Mouse (Mus musculus) right cerebral cortex, adult 2 months (tissue): ENCODE measurements around the gene Fam160a1.
A peak's percentile ranks its signal among the peaks of the same experiment; 100 is the strongest.

Experiments used
- DNase-seq, 2 experiments: peaks; one replicate each; pipeline ENCODE4 v3.0.0; 2021 to 2022; ENCODE audit warnings: low spot score in 2 of 2

Fam160a1 gene

GRCm38 (mm10) chr3:85827815-85828214 is 10.7 kb upstream of the Fam160a1 start:
- no peak for DNase-seq

GRCm38 (mm10) chr3:85827283-85827682 is 10.2 kb upstream of the Fam160a1 start:
- no peak for DNase-seq

DNA sequence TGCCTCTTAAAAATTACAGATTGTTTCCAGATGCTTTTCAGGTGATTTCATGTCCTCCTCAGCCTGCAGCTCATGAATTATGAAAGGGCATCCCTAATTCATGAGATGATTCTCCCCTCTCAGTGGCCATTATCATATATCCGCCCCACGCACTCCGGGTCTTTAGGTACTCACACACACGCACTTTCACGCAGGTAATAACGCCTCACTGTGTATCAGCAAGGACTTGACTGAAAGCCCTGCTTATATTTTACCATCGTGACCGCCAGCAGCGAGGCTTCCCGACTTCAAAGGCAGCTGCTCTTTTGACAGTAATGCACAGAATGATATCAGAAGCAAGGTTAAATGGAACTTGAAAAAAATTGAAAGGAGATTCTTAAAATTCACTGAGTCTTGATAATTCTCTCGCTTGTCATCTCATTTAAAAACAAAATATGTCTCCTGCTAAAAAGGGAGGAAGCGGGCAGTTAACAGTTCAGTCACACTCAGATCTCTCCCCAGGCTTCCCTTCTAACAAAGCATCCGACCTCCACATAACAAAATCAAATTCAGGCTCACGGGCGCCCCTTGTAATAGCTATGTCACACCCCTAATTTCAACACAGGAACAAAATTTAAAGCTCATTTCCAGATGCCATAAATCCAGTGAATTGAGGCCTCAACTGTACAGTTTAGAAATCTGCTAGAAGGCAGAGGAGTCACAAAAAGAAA is 3.9 kb upstream of the Fam160a1 start:
- no peak for DNase-seq

DNA sequence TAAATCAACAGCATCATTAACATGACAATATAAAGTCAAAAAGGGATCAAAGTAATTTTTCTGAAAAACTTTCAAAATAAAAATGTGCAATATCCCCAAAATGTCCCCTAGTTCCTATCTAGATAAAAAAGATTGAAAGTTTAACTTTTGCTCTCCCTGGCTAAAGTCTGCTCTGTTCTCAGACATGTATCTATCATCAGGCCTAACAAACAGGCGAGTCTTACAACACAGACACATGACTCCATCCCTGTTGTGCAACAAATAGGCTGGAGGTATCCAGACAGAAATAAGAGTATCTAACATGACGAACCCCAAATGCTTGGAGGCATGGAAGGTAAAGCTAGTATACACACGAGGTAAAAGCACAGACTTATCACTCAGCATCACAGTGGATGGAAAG is 2.2 kb upstream of the Fam160a1 start:
- DNase-seq = no peak

GRCm38 (mm10) chr3:85814241-85814640 is 2.9 kb downstream of the Fam160a1 start:
- DNase-seq = peak; percentile 75 to 76

DNA sequence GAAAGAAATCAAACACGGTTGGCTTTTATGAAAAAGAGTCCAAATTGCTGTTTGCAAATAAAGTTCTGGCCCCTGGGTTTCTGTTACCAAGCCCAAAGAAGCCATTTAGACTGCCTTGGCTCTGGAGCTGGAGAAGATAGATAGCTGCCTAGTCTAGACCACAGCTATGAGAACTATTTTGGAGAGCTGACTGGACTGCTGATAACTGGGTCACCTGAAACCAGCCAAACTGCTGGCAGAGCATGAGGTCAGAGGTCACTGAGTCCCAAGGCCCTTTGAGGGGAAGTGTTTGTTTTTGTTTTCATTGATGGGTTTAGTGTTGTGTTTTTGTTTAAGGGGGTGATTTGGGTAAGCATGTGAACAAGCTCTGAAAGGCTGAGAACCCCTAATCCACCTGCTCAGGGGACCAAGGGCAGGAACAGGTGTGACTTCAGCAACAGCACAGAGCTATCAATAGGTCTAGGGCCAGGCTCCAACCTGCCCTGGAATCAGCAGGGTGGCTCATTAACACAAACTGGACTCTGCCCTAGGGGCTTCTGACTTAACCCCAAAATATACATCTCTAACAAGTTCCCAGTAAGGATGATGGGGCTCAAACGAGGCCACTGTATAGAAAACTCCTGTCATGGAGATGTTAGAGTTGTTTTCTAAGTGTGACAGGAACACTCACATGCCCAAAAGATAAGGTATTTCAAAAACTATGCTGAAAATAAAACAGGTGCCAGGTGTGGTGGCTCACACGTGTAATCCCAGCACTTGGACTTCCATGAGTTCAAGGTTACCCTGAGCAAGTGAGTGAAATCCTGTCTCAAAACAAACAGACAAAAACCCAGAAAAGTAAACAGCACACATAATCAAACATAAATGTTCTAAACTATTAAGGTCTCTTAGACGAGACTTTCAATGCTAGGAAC is 3.7 kb downstream of the Fam160a1 start:
- no peak for DNase-seq

GRCm38 (mm10) chr3:85812010-85812409 is 5.1 kb downstream of the Fam160a1 start:
- no peak for DNase-seq

DNA sequence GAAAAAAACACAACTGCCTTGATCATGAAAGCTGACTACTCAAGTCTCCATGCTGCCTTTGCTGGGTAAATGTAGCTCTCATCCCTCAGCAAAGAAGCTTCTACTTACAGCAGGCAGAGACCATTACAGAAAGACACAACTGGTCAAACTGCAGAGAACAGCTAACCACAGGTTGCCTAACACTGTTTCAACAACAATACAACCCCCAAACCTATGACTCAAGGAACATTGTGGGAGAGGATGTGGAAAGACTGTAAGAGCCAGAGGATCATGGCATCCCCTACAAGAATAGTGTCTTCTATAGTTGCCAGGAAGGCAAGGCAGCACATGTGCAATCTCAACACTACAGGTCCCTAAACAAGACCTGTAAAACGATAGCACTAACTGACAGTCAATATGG is 23.9 kb downstream of the Fam160a1 start:
- no peak for DNase-seq

DNA sequence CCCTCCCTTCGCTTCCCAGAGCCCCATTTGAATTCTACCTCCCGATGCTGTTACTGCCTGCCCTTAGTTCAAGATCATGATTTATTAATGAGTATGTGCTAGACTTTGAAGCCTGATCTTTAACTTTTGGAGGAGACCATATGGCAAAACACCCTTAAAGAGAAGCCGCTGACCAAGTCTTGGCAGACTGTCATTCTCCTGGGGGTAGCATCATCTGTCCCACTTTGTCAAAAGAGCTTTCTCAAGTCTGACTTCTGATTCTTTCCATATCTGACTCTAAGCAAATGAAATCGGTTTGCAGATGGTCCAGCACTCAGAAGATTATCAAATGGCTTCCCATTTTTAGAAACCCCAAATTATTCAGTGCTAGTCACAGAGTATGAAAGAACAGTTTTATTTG is 27.3 kb downstream of the Fam160a1 start:
- DNase-seq = no peak

DNA sequence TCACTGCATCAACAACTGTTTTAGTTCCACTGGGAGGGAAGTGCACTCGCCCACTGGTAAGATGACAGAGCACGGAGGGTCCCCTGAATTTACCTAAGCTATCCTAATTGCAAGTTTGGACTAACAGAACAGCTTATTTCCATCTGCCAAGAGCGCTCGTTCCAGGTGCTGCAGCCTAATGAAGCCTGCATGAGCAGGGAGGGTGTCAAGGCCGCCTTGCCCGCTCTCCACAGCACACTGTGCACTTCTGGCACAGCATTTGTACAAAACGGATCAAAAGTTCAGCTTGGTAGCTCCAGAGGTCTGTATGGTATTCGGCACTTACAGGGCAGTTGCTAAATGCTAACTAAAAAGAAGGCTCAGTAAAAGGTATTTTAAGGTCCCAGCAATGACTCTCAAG is 30.6 kb downstream of the Fam160a1 start:
- no peak for DNase-seq

GRCm38 (mm10) chr3:85780906-85781305 is 36.2 kb downstream of the Fam160a1 start:
- peak in 1 of 2 experiments; percentile 17 for DNase-seq

GRCm38 (mm10) chr3:85780332-85780731 is 36.8 kb downstream of the Fam160a1 start:
- DNase-seq = no peak

DNA sequence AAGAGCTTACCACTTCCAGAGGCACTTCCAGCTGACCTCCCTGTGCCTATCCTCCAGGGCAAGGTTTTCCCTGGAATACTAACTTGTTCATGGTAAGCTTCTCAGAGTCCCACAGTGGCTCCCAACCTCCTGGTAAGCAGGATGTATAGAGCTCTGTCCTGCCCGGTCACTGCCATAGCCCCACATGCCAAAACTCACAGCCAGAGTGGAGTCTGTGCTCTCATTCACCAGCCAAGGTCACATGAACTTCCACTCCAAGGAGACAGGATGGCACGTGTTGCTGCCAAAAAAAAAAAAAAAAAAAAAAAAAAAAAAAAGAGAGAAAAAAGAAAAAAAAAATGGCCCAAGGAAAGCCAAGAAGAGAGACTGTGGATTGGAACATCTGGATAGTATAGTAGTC is 39.2 kb downstream of the Fam160a1 start:
- no peak for DNase-seq

DNA sequence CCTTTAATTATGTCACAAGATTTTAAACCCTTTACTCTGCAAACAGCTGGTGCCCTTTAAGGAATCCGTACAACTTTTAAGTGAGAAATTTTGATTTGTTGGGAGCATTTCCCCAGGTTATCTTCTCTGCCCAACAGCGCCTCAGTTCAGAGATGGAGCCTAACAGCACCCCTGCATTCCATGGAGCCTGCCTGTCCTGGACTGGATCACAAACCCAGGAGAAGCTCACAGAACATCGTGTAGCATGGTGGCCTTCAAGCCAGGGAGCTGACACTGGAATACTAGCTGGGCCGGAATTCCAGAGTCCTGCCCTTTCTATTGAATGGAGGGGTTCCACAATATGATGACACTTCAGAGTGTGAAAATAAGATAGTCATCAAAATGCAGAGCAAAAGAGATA is 39.7 kb downstream of the Fam160a1 start:
- DNase-seq = no peak

DNA sequence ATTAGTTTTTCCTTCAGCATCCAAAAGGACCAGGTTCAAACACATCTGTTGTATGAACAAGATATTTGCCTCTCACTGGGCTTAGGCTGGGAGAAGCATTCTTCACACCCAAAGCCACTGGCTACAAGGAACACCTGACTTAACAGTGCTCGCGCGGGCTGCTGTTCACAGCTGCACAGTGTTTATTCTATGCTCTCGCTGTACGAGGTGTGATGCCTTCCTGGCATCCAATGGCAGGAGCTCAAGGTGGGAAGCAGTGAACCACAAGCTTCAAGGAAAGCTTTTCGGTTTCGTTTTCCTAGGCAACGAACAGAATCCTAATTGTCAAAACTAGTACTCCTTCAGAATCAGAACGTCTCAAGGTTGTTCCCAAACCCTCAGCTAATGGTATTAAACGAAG is 40.4 kb downstream of the Fam160a1 start:
- DNase-seq = no peak

- DNase-seq = no peak
Observed at GRCm38 (mm10) chr3:85776126-85776525, 41.0 kb downstream of the Fam160a1 start.

GRCm38 (mm10) chr3:85773886-85774285 is 43.2 kb downstream of the Fam160a1 start:
- no peak for DNase-seq

- no peak for DNase-seq
Observed at GRCm38 (mm10) chr3:85773425-85773824, 43.7 kb downstream of the Fam160a1 start.

GRCm38 (mm10) chr3:85764937-85765337 is 52.2 kb downstream of the Fam160a1 start:
- DNase-seq = no peak

DNA sequence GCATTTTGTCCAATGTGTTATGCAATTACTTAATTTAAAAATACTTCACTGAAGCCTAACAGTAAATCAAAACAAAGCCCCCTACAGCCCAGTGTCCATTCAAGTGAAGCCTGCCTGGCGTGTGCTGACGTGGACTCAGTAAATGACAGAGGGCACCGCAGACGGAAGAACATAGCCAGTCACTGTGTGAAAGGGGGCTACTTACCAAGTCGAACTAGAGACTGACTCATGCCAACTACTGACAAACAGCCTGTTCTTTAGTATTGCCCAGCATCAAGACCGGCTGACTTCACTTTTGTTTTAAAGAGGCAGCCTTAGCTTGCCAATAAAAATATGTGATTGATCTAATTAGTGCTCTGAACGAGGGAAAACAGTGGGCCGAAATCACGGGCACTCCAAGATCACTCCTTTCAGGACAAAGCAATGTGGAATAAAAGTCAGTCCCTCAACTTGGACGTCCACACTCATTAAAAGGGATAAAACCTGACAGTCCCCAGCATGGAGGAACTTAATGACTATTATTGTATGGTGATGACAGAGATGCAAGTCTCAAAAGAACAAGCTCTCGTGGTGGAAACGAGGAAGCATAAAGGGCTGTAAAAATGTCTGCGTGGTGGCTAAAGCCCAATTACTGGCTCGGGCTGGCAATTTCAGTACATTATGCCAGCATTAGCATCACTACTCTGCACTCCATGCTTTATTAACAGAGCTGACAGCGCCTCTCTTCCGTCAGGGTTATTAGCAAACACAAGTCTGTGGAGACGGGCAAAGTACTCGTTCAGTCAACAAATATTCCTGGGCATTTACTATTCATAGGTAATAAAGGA is 52.9 kb downstream of the Fam160a1 start:
- no peak for DNase-seq

GRCm38 (mm10) chr3:85757944-85758343 is 59.1 kb downstream of the Fam160a1 start:
- DNase-seq = no peak

GRCm38 (mm10) chr3:85757435-85757834 is 59.7 kb downstream of the Fam160a1 start:
- no peak for DNase-seq
